ENCODE assay signal across 15 mouse cellular contexts in genomic region chr7:51626451-51627000, GRCm38 (mm10). TPM values are rescaled to one million over a fixed set of nuclear protein-coding genes. Genes with fewer than 3 reads are reported as not detected.
DNase-seq lines count a peak whose midpoint lies in the region; ATAC-seq and TF ChIP-seq lines count a peak whose summit lies in the region.
"Had no signal": no experiment of that assay in that cellular context is flagged by ENCODE, and none has a peak within 500 bp of the region (broad histone marks: within the 10 kb centered on the region; RNA-seq: fewer than 3 reads in every experiment).

No protein-coding gene starts in this region.

- peak; percentile 11 for DNase-seq in embryo, embryonic 11 days
- no peak for DNase-seq in embryo, embryonic 9.5 days (ENCODE audit: extremely low spot score)
- DNase-seq in hindbrain, postnatal 0 days (ENCODE audit: low spot score): peak; percentile 22
- DNase-seq in lung, adult 2 months: no peak
- no peak for DNase-seq in adrenal gland, postnatal 10 days
- DNase-seq in adrenal gland, adult 18-20 months (ENCODE audit: low spot score in 2 of 2): no peak
- DNase-seq: cerebellum, adult 11-12 months; heart, adult 11 months; heart, postnatal 14 days; kidney, postnatal 25 days; lung, postnatal 14 days had no signal

- 2% methylated on average over 16 of the region's 16 CpGs for WGBS in forebrain, embryonic 15.5 days
- WGBS in hindbrain, postnatal 0 days: 4% methylated on average over 16 of the region's 16 CpGs
- WGBS in neural tube, embryonic 12.5 days: 1% methylated on average over 16 of the region's 16 CpGs
- 4% methylated on average over 16 of the region's 16 CpGs for WGBS in lung, adult 2 months

- peak overlapping the region; percentile 48 for H3K9ac ChIP-seq in forebrain, embryonic 15.5 days (replicated peaks)
- peak overlapping the region; percentile 56 for H3K9ac ChIP-seq in hindbrain, postnatal 0 days (replicated peaks; ENCODE audit: low read length)
- peak overlapping the region; percentile 66 for H3K9ac ChIP-seq in neural tube, embryonic 12.5 days
- H3K9ac ChIP-seq: liver, embryonic 12.5 days had no signal

- peaks cover 22% of the 10 kb centered on the region for H3K4me1 ChIP-seq in forebrain, embryonic 15.5 days
- no peaks in the 10 kb centered on the region; the same call in 1 of the 2 replicates for H3K4me1 ChIP-seq in hindbrain, postnatal 0 days (ENCODE audit: insufficient read depth, low read length)
- 0 out of 2 replicates have a peak, but pooled peaks cover 5% of the 10 kb centered on the region for H3K4me1 ChIP-seq in neural tube, embryonic 12.5 days
- H3K4me1 ChIP-seq in lung, adult 2 months (ENCODE audit: control insufficient read depth, insufficient read depth, low read length): no peaks in the 10 kb centered on the region
- H3K4me1 ChIP-seq: liver, embryonic 12.5 days had no signal

- H3K27ac ChIP-seq in forebrain, embryonic 15.5 days (replicated peaks): peak overlapping the region; percentile 94
- peak overlapping the region; percentile 82 for H3K27ac ChIP-seq in hindbrain, postnatal 0 days
- peak overlapping the region; percentile 65 for H3K27ac ChIP-seq in neural tube, embryonic 12.5 days
- H3K27ac ChIP-seq: liver, embryonic 12.5 days had no signal

- H3K36me3 ChIP-seq in forebrain, embryonic 15.5 days: no peaks in the 10 kb centered on the region
- H3K36me3 ChIP-seq in hindbrain, postnatal 0 days (ENCODE audit: insufficient read depth, low read length): no peaks in the 10 kb centered on the region
- H3K36me3 ChIP-seq in neural tube, embryonic 12.5 days: no peaks in the 10 kb centered on the region
- H3K36me3 ChIP-seq: liver, embryonic 12.5 days had no signal

- H3K4me3 ChIP-seq in forebrain, embryonic 15.5 days: peak overlapping the region; percentile 37
- H3K4me3 ChIP-seq in hindbrain, postnatal 0 days (ENCODE audit: low read length): peak overlapping the region; percentile 35
- H3K4me3 ChIP-seq in neural tube, embryonic 12.5 days: peak overlapping the region; percentile 23
- H3K4me3 ChIP-seq in lung, adult 2 months (replicated peaks; ENCODE audit: extremely low read depth, low read depth, low read length): no peak overlapping the region
- H3K4me3 ChIP-seq: liver, embryonic 12.5 days had no signal

- H3K27me3 ChIP-seq in forebrain, embryonic 15.5 days: peaks cover 17% of the 10 kb centered on the region
- H3K27me3 ChIP-seq in hindbrain, postnatal 0 days (ENCODE audit: insufficient read depth, low read length): peaks cover 18% of the 10 kb centered on the region
- peaks cover 73% of the 10 kb centered on the region for H3K27me3 ChIP-seq in neural tube, embryonic 12.5 days (replicated peaks)

- no peak for ATAC-seq in forebrain, embryonic 15.5 days (replicated peaks)
- ATAC-seq in hindbrain, postnatal 0 days: no peak
- ATAC-seq in neural tube, embryonic 12.5 days (ENCODE audit: low FRiP score, low read depth): no peak
- ATAC-seq: intestine, postnatal 0 days; liver, embryonic 12.5 days had no signal

- no peak for TF ChIP-seq POLR2A in lung, adult 2 months (IDR thresholded peaks at IDR 0.05; ENCODE audit: borderline replicate concordance, extremely low read depth, low read depth, low read length)

- H3K9me3 ChIP-seq in forebrain, embryonic 15.5 days: no peaks in the 10 kb centered on the region
- no peaks in the 10 kb centered on the region for H3K9me3 ChIP-seq in hindbrain, postnatal 0 days (ENCODE audit: low read length)
- H3K9me3 ChIP-seq in neural tube, embryonic 12.5 days: no peaks in the 10 kb centered on the region
- H3K9me3 ChIP-seq: liver, embryonic 12.5 days had no signal

- TF ChIP-seq CTCF in hindbrain, postnatal 0 days (IDR thresholded peaks at IDR 0.05; ENCODE audit: low read depth): no peak
- TF ChIP-seq CTCF in lung, adult 2 months (IDR thresholded peaks at IDR 0.05; ENCODE audit: insufficient read depth, low read length): no peak

- H3K4me2 ChIP-seq in forebrain, embryonic 15.5 days (replicated peaks): peak overlapping the region; percentile 46
- peak overlapping the region; percentile 42 for H3K4me2 ChIP-seq in hindbrain, postnatal 0 days (ENCODE audit: low read depth, low read length)
- peak overlapping the region; percentile 53 for H3K4me2 ChIP-seq in neural tube, embryonic 12.5 days (replicated peaks)
- H3K4me2 ChIP-seq: liver, embryonic 12.5 days had no signal

RNA-seq across cellular contexts. Expression of gene Slc17a6, which starts 4.7 kb away (rescaled TPM):
- 44.8 and 46.1 TPM in 2 replicates for polyA plus RNA-seq in forebrain, embryonic 15.5 days (2015; fragmentation: Nextera tagmentation; extraction: Ambion mirVana)
- total RNA-seq in hindbrain, postnatal 0 days (2014; rRNA removed): 132 and 177 TPM in 2 replicates
- polyA plus RNA-seq in hindbrain, postnatal 0 days (2015; fragmentation: Nextera tagmentation; extraction: Ambion mirVana): 109 and 115 TPM in 2 replicates
- polyA plus RNA-seq in neural tube, embryonic 12.5 days (2016; fragmentation: Nextera tagmentation; extraction: Ambion mirVana): 49.9 and 52.7 TPM in 2 replicates
- not detected in 2 replicates for polyA plus RNA-seq in lung, adult 2 months (2012; rRNA removed)
- under 1 TPM; 0.09 to 0.15 TPM for total RNA-seq in adrenal gland, postnatal 10 days (2021)
- 1 to 10 TPM; 1.4 to 1.8 TPM for total RNA-seq in adrenal gland, adult 18-20 months (2021)
- total RNA-seq: heart, postnatal 14 days had no signal
- polyA plus RNA-seq: liver, embryonic 12.5 days had no signal

Comparison
In these comparisons a context has a peak if more than half of its experiments do, and no peak if none do; other contexts are left out.
1. DNase-seq: peak in embryo, embryonic 11 days (single experiment) and hindbrain, postnatal 0 days (single experiment); none in embryo, embryonic 9.5 days (single experiment), lung, adult 2 months (single experiment), adrenal gland, postnatal 10 days (single experiment) and adrenal gland, adult 18-20 months (0 of 2).
2. RNA of gene Slc17a6, which starts 4.7 kb away (polyA plus RNA-seq): 109 to 115 TPM in hindbrain, postnatal 0 days, 49.9 to 52.7 TPM in neural tube, embryonic 12.5 days and 44.8 to 46.1 TPM in forebrain, embryonic 15.5 days; not detected in lung, adult 2 months; every median in the first group is over 10 times any median in the second.
3. Peak in every context shown above with its lines, with median percentiles within 50 percentile points of each other: H3K27ac ChIP-seq, H3K4me2 ChIP-seq and H3K9ac ChIP-seq.